Mouse (Mus musculus) thymus, postnatal 10 days (tissue): Measurements from ENCODE around the gene Zmynd15.
"Not testable (repeated sequence)": the region's sequence is repeated elsewhere in the genome, so short reads cannot be mapped to it uniquely, and the experiment has no call there.

Source experiments
- DNase-seq, 2 experiments: peaks; one replicate each; pipeline ENCODE4 v3.0.0; 2021; ENCODE audit warnings: low spot score in 2 of 2

Zmynd15 gene

DNA sequence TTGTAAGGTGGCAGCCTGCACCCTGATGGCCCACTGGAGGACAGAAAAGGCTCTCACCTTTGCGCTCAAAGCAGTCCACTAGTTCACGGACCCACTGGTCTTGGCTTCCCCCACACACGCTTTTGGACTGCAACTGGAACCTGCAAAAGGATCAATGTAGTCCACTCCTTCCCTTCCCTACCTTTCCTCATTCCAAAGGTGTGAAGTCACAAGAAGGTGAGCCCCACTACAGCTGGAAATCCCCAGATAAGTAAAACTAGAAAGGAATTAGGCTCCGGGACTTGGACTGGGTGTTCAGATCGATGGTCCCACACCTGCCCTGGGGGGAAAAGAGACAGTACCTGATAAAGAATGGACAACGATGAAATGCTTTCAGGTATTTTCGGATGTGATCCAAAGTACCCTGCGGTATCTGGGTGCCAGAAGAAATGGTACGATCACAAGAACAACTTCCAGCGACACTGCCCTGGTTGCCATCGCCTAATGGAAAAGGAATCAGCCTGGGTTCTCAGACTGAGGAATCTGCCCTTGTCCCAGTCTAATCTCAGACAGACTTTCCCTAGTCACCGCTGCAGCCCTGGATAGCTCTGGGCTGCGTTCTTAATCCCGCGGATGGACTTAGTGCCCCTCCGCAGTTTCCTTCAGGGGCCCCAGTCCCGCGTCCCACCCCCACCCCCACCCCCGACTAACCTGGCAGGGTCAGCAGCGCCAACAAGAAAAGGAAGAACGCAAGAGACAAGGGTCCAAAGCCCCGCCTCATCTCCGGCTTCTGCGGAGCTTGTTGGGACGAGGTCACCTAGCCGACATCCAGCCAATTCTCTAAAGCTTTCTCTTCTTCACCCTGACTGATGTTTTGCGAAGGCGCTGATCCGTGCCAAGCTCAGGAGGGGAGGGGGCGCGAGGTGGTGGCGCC lies at the start of gene Zmynd15:
Gene Zmynd15, plus strand, starts transcription at position 746 of the 913 bp plus-strand sequence.
- no peak for DNase-seq

GRCm38 (mm10) chr11:70409594-70410296 lies 49.5 kb upstream of the Zmynd15 start, which contains the start of gene Pelp1:
Gene Pelp1 (minus strand): TSS chr11:70410031.
- DNase-seq: peak; percentile 88 to 89

GRCm38 (mm10) chr11:70410297-70410643 lies 49.0 kb upstream of the Zmynd15 start:
- no peak for DNase-seq

DNA sequence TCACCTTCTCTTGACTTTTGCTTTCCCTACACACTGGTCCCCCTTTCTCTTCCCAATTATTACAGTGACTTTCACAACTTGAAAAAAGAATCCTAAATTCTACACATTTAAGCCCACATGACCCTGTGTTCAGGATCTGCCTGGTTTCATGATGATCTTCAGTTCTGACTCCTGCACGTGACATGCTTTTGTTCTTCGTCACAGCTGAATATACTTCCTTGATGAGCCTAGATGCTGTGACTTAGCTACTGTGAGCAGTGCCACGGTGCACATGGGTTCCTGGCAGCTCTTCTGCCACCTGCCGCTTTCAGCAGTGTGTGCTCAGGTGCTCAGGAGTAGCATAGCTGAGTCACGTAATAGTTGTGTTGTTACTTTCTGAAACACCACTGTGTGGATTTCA lies 46.6 kb upstream of the Zmynd15 start:
- no peak for DNase-seq

GRCm38 (mm10) chr11:70413961-70414360 lies 45.3 kb upstream of the Zmynd15 start:
- peak; percentile 63 to 86 for DNase-seq

DNA sequence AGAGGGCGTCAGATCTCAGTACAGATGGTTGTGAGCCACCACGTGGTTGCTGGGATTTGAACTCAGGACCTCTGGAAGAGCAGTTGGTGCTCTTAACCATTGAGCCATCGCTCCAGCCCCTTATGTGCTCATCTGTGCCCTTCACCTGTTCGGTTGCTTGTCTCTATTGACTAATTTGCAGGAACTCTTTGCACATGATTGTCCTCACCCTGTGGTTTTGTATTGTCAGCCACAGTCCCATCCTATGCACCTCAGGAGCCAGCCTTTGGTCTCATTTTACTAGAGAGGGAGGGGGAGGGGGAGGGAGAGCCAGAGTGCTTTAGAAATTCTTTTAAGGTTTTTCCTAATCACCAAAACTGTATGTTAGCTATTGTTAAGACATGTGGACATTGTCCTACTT lies 41.0 kb upstream of the Zmynd15 start:
- DNase-seq: no peak

DNA sequence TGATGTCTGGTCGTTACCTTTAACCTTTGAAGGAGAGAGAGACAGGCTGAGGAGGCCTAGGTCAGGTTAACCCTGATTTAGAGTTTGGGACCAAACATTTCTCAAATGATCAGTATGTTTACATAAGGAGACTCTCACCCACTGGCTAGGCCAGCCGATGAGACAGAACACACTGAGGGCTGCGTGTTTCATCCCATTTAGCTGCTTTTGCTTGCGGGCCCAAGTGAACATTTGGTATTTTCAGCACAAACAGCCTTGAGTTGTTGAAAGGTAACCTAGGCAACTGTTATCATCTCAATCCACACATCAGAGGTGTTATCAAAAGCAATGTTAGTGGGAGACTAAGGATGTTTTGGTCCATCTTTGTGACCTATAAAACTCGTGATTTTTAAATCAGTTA lies 39.7 kb upstream of the Zmynd15 start:
- no peak for DNase-seq

DNA sequence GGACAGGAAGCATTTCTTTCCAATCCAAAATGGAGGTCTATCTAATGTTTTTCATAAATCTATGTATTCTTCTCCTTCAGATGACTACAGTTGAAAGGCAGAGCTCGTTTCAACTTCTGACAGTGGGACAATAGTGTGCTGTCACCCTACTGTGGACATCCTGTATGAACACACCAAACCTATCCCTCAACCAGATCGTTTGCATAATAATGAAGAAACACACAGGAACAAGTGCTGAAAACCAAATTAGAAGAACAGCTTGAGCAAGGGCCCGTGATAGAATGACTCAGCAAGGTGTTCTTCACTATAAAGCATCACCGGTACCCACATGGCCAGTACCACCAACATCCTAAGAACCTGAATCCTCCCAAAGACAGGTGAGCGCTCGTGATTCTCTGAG lies 32.6 kb upstream of the Zmynd15 start:
- not testable (repeated sequence) for DNase-seq

DNA sequence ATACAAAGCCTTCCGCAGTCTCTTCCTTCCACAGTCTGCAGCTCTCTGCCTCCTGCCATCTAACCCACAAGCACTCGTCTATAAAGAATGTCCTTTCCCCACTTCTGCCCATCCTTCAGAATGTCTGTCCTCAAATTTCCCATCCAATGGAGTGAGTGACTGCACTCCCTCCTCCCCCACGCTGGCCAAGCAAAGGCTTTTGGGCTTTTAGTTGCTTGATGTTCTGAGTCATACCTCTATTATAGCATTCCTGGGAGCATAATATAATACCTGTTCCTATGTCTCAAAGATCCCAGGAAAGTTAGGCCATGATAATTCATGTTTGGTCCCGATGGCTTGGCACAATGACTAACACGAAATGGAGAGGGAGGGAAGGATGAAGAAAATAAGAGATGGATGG lies 27.7 kb upstream of the Zmynd15 start:
- no peak for DNase-seq

DNA sequence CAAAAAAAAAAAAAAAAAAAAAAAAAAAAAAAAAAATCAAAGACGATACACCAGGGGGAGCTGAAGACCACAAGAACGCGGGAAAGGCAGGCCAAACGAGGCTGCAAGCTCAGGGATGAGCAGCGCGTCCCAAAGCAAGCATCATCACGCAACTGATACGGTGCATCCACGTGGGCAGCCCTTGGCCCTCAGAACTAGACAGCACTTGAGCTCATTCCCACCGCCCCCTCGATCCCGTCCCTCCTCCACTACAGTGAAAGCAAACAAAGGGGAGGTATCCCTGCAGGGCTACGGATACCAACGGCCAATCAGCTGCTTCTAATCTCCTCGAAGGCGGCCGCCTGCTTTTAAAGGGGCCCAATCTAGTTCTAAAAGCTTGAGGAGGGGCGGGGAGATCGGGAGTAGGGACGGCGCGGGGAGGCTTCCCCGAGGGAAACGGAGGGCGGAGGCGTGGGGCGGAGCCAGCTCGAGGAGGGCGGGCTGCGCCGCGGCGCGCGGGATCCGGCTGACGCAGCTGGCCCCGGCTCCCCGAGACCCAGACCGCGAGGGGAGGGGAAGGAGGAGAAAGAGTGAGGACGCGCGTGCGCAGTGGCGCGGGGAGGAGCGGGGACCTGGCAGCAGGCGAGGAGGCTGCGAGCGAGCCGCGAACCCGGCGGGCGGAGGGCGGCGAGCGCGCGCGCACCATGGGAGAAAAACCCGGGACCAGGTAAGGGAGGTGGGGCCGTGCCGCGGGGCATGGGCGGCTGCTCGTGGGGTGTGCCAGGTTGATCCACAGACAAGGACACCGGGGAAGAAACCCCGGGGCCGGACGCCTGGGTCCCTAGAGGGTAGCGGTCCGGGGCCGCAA lies 27.0 kb upstream of the Zmynd15 start, which contains the start of gene Arrb2:
Gene Arrb2, plus strand, starts transcription at position 588 of the 847 bp plus-strand sequence.
- peak; percentile 99 to 100 for DNase-seq

GRCm38 (mm10) chr11:70432895-70433568 lies 26.2 kb upstream of the Zmynd15 start:
- DNase-seq: peak in 1 of 2 experiments; percentile 36

- no peak for DNase-seq
Measured at GRCm38 (mm10) chr11:70433569-70433943, 25.7 kb upstream of the Zmynd15 start.

GRCm38 (mm10) chr11:70433951-70434350 lies 25.3 kb upstream of the Zmynd15 start:
- DNase-seq: no peak

DNA sequence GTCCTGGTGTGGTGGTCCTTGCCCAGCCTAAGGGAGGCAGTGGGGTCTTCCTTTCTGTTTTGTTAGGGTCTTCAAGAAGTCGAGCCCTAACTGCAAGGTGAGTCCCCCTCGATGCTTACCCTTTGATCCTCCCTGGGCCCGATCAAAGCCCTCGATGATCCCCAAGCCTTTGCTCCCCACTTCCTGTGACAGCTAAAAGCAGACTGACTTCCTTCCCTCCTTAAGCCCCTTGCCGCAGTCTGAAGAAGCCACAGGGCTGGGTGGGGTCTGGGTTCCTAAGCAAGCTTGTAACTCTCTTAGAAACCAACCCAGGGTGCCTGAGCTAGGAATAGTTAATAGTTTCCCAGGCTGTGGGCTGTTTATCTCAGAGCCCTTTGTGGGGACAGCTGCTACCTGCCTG lies 23.8 kb upstream of the Zmynd15 start:
- peak; percentile 65 to 66 for DNase-seq

DNA sequence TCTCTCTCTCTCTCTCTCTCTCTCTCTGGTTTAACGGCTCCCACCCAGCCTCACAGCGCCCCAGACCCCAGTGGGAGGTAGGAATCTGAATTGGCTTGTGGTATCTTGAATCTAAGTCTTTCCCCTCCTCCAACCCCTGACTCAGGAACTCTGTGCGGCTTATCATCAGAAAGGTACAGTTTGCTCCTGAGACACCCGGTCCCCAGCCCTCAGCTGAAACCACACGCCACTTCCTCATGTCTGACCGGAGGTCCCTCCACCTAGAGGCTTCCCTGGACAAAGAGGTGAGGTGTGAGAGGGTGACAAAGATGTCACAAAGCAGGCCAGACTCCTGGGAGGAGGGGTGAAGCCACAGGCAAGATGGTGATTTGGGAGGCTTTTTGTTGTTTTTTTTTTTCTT lies 21.8 kb upstream of the Zmynd15 start:
- DNase-seq: no peak

DNA sequence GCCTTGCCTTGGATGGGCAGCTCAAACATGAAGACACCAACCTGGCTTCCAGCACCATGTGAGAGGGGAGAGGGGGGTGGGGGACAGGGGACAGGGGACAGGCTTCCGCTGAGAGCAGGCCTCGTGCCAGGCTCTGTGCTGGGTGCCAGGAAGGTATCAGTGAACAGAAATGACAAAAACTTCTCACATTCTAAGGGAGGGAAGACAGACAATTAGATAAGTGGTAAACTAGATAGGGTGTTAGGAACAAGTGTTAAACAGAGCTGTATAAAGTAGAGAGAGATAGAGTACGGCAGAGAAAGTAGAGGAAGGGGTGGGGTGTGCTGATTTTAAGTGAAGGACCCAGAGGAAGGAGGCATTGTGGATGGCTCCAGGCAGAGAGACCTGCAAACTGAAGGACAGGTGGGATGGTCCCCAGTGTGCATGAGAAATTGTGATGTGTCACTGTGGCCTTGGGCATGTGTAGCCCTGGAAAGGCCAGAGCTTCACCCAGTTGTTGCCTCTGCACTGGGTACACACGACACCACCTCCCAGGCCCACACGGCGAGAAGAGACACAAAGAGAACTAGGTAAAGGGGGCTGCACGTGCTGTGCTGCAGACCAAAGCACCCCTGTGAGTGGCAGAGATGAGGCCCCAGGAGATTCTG lies 20.4 kb upstream of the Zmynd15 start:
- DNase-seq: no peak

GRCm38 (mm10) chr11:70440637-70441036 lies 18.6 kb upstream of the Zmynd15 start:
- no peak for DNase-seq

DNA sequence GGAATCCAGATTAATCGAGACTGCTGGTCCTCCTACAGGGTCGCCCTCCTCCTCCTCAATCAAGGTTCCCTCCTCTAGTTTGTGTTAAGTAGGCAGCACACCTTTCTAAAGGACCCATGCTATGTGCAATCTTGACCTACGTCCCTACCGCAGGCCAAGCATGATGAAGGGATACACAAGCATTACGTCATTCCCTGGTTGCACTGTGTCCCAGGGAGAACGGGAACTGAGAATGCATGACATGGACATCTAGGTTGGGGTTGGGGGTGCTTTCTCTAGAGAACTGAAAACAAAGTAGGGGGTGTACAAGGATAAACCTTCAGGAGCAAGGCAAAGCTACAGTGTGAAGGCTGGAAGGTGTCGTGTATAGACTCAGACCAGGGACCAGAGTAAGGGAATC lies 17.4 kb upstream of the Zmynd15 start:
- DNase-seq: no peak

DNA sequence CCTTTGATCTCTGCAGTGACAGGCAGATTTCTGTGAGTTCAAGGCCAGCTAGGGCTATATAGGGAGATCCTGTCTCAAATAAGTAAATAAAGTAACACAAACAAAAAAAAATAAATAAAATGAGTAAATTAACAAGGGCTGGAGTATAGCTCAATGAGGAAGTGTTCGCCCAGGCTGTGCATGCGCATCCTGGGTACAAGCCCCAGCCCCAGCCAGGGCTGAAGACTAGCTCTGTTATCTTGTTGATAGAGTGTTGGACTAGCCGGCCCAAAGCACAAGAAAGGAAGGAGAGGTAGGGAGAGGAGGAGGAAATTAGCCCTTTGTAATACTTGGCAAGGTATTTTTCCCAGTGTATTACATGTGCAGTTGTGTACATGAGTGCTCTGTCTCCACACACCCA lies 15.3 kb upstream of the Zmynd15 start:
- DNase-seq: no peak

DNA sequence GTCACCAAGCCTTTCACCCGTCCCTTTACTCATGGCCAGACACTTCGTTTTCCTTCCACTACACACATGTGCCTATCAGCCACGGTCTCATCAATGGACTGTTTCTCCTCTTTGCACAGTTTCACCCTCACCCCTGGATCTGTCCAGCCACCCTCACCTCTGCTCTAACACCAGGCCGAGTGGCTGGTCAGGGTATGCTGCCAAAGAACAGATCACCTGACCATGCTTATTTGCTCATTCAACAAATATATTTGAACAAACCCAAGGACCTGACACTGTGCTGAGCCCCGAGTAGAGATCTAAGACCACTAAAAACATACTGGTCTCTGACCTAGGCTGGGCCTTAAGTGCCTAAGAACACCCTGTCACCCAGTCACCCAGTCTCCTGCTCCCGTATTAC lies 14.6 kb upstream of the Zmynd15 start:
- DNase-seq: no peak

DNA sequence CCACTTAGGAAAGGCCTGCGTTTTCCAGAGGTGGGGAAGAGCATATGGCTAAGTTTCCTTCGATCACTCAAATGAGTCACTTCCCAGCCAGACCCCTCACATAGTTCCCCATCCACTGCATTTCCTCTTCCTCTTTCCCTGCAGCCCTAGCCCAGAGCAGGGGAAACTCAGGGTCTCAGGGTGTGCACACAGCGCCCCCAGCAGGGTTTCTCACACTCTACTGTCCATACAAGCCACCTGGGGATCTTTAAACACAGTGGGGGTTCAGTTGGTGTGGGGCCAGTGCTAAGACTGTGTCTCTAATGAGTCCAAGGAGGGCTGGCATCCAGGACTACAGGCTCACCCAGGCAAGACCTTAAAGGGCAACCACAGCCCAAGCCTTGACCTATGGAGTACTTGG lies 12.5 kb upstream of the Zmynd15 start:
- no peak for DNase-seq
